Comparison of ENCODE assay signal across 9 mouse cellular contexts in genomic region chr3:122939215-122939614, GRCm38 (mm10). TPM values are rescaled to one million over a fixed set of nuclear protein-coding genes. Genes with fewer than 3 reads are reported as not detected.
DNase-seq lines count a peak whose midpoint lies in the region; ATAC-seq and TF ChIP-seq lines count a peak whose summit lies in the region.
"Had no signal": no experiment of that assay in that cellular context is flagged by ENCODE, and none has a peak within 500 bp of the region (broad histone marks: within the 10 kb centered on the region; RNA-seq: fewer than 3 reads in every experiment).

No protein-coding gene starts in this region.

- no peaks in the 10 kb centered on the region for H3K27me3 ChIP-seq in heart, adult 2 months (ENCODE audit: control insufficient read depth, insufficient read depth, low read length)
- no peaks in the 10 kb centered on the region for H3K27me3 ChIP-seq in heart, embryonic 12.5 days (replicated peaks)
- no peaks in the 10 kb centered on the region for H3K27me3 ChIP-seq in midbrain, embryonic 16.5 days (ENCODE audit: control insufficient read depth, insufficient read depth, low read depth, low read length)

- intact Hi-C loops in heart, adult 2 months (cut with DNase I), result loop anchor here (1.0 to 10.0 kb wide), 3 partner anchors 164 to 416 kb away; no protein-coding TSS in a partner anchor
- intact Hi-C loops in left cerebral cortex, postnatal 10 days (cut with DNase I), result loop anchor here (5.0 kb wide), 1 partner anchor 163 kb away; no protein-coding TSS in a partner anchor

- no peak for TF ChIP-seq EP300 in heart, adult 2 months (IDR thresholded peaks at IDR 0.05; ENCODE audit: insufficient read depth, low read depth, low read length)

- TF ChIP-seq CTCF in heart, adult 2 months (IDR thresholded peaks at IDR 0.05), result peak; percentile 86

- no peaks in the 10 kb centered on the region for H3K9me3 ChIP-seq in heart, embryonic 12.5 days (replicated peaks)
- no peaks in the 10 kb centered on the region for H3K9me3 ChIP-seq in midbrain, embryonic 16.5 days (replicated peaks; ENCODE audit: control insufficient read depth, low read length, poor library complexity, severe bottlenecking)

- DNase-seq in heart, adult 2 months, result peak in 1 of 2 experiments; percentile 28
- peak; percentile 41 for DNase-seq in right cerebral cortex, adult 18-20 months
- DNase-seq in right cerebral cortex, postnatal 25 days, result no peak
- DNase-seq in embryo, embryonic 11 days, result peak; percentile 73
- DNase-seq in left cerebral cortex, postnatal 10 days (ENCODE audit: extremely low spot score in 1 of 2, low spot score in 2 of 2), result peak; percentile 40 to 42
- DNase-seq in right cerebral cortex, postnatal 4 days, result peak; percentile 45

- ATAC-seq in heart, embryonic 12.5 days (ENCODE audit: insufficient number of reproducible peaks, low FRiP score), result no peak
- no peak for ATAC-seq in midbrain, embryonic 16.5 days

- H3K36me3 ChIP-seq in heart, adult 2 months (ENCODE audit: control insufficient read depth, insufficient read depth, low read length), result peaks cover 11% of the 10 kb centered on the region
- H3K36me3 ChIP-seq in heart, embryonic 12.5 days, result peaks cover 14% of the 10 kb centered on the region
- H3K36me3 ChIP-seq in midbrain, embryonic 16.5 days (ENCODE audit: control insufficient read depth, insufficient read depth, low read length), result 0 out of 2 replicates have a peak, but pooled peaks cover 4% of the 10 kb centered on the region

- H3K4me3 ChIP-seq in heart, adult 2 months, result no peak overlapping the region
- no peak overlapping the region for H3K4me3 ChIP-seq in heart, embryonic 12.5 days
- H3K4me3 ChIP-seq in midbrain, embryonic 16.5 days (ENCODE audit: low read depth, low read length), result no peak overlapping the region

- no peak overlapping the region for H3K9ac ChIP-seq in heart, adult 2 months (ENCODE audit: low read depth, low read length)
- no peak overlapping the region for H3K9ac ChIP-seq in heart, embryonic 12.5 days
- no peak overlapping the region for H3K9ac ChIP-seq in midbrain, embryonic 16.5 days (ENCODE audit: low read depth, low read length)

- H3K27ac ChIP-seq in heart, adult 2 months, result peak overlapping the region; percentile 61
- no peak overlapping the region for H3K27ac ChIP-seq in heart, embryonic 12.5 days (ENCODE audit: poor library complexity, severe bottlenecking)
- H3K27ac ChIP-seq in midbrain, embryonic 16.5 days (ENCODE audit: low read length), result no peak overlapping the region

- H3K4me2 ChIP-seq in heart, embryonic 12.5 days, result no peak overlapping the region
- H3K4me2 ChIP-seq in midbrain, embryonic 16.5 days (ENCODE audit: low read length), result no peak overlapping the region

- H3K4me1 ChIP-seq in heart, adult 2 months (ENCODE audit: control insufficient read depth, insufficient read depth, low read length), result peaks cover 4% of the 10 kb centered on the region
- peaks cover 8% of the 10 kb centered on the region for H3K4me1 ChIP-seq in heart, embryonic 12.5 days (replicated peaks)
- H3K4me1 ChIP-seq in midbrain, embryonic 16.5 days (ENCODE audit: control insufficient read depth, insufficient read depth, low read length), result no peaks in the 10 kb centered on the region

- no peak for TF ChIP-seq POLR2A in heart, adult 2 months (IDR thresholded peaks at IDR 0.05; ENCODE audit: insufficient read depth, low read depth, low read length)

- H3K79me2 ChIP-seq in heart, adult 2 months (replicated peaks; ENCODE audit: control insufficient read depth, insufficient read depth, low read length), result no peaks in the 10 kb centered on the region; the same call in 1 of the 2 replicates

- 56% methylated on average over 2 of the region's 2 CpGs for WGBS in heart, adult 2 months
- 60% methylated on average over 2 of the region's 2 CpGs for WGBS in heart, embryonic 12.5 days
- WGBS in midbrain, embryonic 16.5 days, result 81% methylated on average over 2 of the region's 2 CpGs

RNA-seq across cellular contexts. Expression of gene 1810037I17Rik, which starts 15.2 kb away (rescaled TPM):
- total RNA-seq in heart, adult 2 months (2021), result 100 to 1,000 TPM in 1 of 2 experiments, 10 to 100 TPM in 1; 90.7 to 100 TPM
- polyA plus RNA-seq in heart, adult 2 months (2012; rRNA removed), result 33.7 and 47.7 TPM in 2 replicates
- polyA plus RNA-seq in heart, embryonic 12.5 days (2016; fragmentation: Nextera tagmentation; extraction: Ambion mirVana), result 138 TPM in 2 replicates
- total RNA-seq in left cerebral cortex, postnatal 10 days (2021), result 10 to 100 TPM; 43.2 to 48.6 TPM
- 68.1 and 69.9 TPM in 2 replicates for polyA plus RNA-seq in midbrain, embryonic 16.5 days (2015; fragmentation: Nextera tagmentation; extraction: Ambion mirVana)

RNA-seq across cellular contexts. Expression of gene Gm10959, which starts 20.1 kb away (rescaled TPM):
- total RNA-seq in heart, adult 2 months (2021), result not detected
- not detected in 2 replicates for polyA plus RNA-seq in heart, adult 2 months (2012; rRNA removed)
- not detected in 2 replicates for polyA plus RNA-seq in heart, embryonic 12.5 days (2016; fragmentation: Nextera tagmentation; extraction: Ambion mirVana)
- total RNA-seq in left cerebral cortex, postnatal 10 days (2021), result not detected
- not detected in 2 replicates for polyA plus RNA-seq in midbrain, embryonic 16.5 days (2015; fragmentation: Nextera tagmentation; extraction: Ambion mirVana)
- total RNA-seq: gastrocnemius, postnatal 4 days had no signal

RNA-seq across cellular contexts. Expression of gene Fabp2, which starts 44.3 kb away (rescaled TPM):
- total RNA-seq in heart, adult 2 months (2021), result not detected
- polyA plus RNA-seq in heart, adult 2 months (2012; rRNA removed), result not detected in 2 replicates
- not detected in 2 replicates for polyA plus RNA-seq in heart, embryonic 12.5 days (2016; fragmentation: Nextera tagmentation; extraction: Ambion mirVana)
- not detected for total RNA-seq in left cerebral cortex, postnatal 10 days (2021)
- not detected in 2 replicates for polyA plus RNA-seq in midbrain, embryonic 16.5 days (2015; fragmentation: Nextera tagmentation; extraction: Ambion mirVana)
- total RNA-seq: gastrocnemius, postnatal 4 days had no signal

RNA-seq across cellular contexts. Expression of gene Usp53, which starts 45.1 kb away (rescaled TPM):
- total RNA-seq in heart, adult 2 months (2021), result 1 to 10 TPM; 7.5 to 7.9 TPM
- polyA plus RNA-seq in heart, adult 2 months (2012; rRNA removed), result 1.9 and 5.0 TPM in 2 replicates
- 7.9 and 8.8 TPM in 2 replicates for polyA plus RNA-seq in heart, embryonic 12.5 days (2016; fragmentation: Nextera tagmentation; extraction: Ambion mirVana)
- 10 to 100 TPM; 19.5 to 26.3 TPM for total RNA-seq in left cerebral cortex, postnatal 10 days (2021)
- 9.4 and 10.8 TPM in 2 replicates for polyA plus RNA-seq in midbrain, embryonic 16.5 days (2015; fragmentation: Nextera tagmentation; extraction: Ambion mirVana)
